Mouse (Mus musculus) liver, embryonic 16.5 days (tissue): ENCODE measurements around the gene Utp11. TPM values are rescaled to one million over a fixed set of nuclear protein-coding genes. Genes with fewer than 3 reads are reported as not detected.
A peak's percentile ranks its signal among the peaks of the same experiment; 100 is the strongest.

Source experiments
- ATAC-seq: fragments of 200-750 bp; cut with Nextera tagmentation; 2 replicates; pipeline ENCODE4 v1.8.0; 2017; ENCODE audit warnings: low read depth, mild to moderate bottlenecking, moderate number of reproducible peaks, moderate library complexity
- H3K27ac ChIP-seq: fragments of 300-500 bp; sonication (generic); 2 replicates; pipeline ENCODE4 v1.5.1; 2014; ENCODE audit warnings: mild to moderate bottlenecking, low read length
- H3K27me3 ChIP-seq: fragments of 300-500 bp; sonication (generic); 2 replicates; pipeline ENCODE4 v1.6.1; 2014; ENCODE audit warnings: low read depth, low read length, mixed read lengths; ENCODE audit not compliant: control insufficient read depth, insufficient read depth
- H3K36me3 ChIP-seq: fragments of 300-500 bp; sonication (generic); 2 replicates; pipeline ENCODE4 v1.6.1; 2014; ENCODE audit warnings: mild to moderate bottlenecking; ENCODE audit not compliant: control insufficient read depth, insufficient read depth
- H3K4me1 ChIP-seq: fragments of 300-500 bp; sonication (generic); 2 replicates; pipeline ENCODE4 v1.6.1; 2014; ENCODE audit warnings: low read depth, low read length, mixed read lengths; ENCODE audit not compliant: control insufficient read depth
- H3K4me2 ChIP-seq: fragments of 300-500 bp; sonication (generic); 2 replicates; pipeline ENCODE4 v1.6.1; 2014; ENCODE audit warnings: low read depth, low read length, mixed read lengths
- H3K4me3 ChIP-seq: fragments of 300-500 bp; sonication (generic); 2 replicates; pipeline ENCODE4 v1.5.1; 2014; ENCODE audit warnings: low read depth, mild to moderate bottlenecking, low read length
- H3K9ac ChIP-seq: fragments of 300-500 bp; sonication (generic); 2 replicates; pipeline ENCODE4 v1.6.1; 2014; ENCODE audit warnings: low read depth, low read length
- H3K9me3 ChIP-seq: fragments of 300-500 bp; sonication (generic); replicated peaks from 2 replicates; pipeline ENCODE4 v1.6.1; 2016; ENCODE audit warnings: low read length; ENCODE audit not compliant: control insufficient read depth
- WGBS: fragments of 180-500 bp; shearing (Covaris S2); extraction: QIAGEN DNeasy Blood & Tissue Kit; methylation state at CpG from one replicate; pipeline ENCODE4 v1.1.7; 2014; ENCODE audit not compliant: insufficient replicate concordance; 5-methylcytosine and 5-hydroxymethylcytosine counted together
- microRNA counts: library from miRNA; unstranded; fragments of <30 nt; microRNA quantifications from one replicate; lab custom pipeline; 2016
- microRNA-seq: library from miRNA; unstranded; fragments of <30 nt; microRNA quantifications from one replicate; pipeline ENCODE4, GENCODE M21; 2016
- polyA plus RNA-seq: library from polyadenylated mRNA; unstranded; fragments of >200 nt; fragmentation: Nextera tagmentation; extraction: Ambion mirVana; gene quantifications from 2 replicates; pipeline ENCODE4 v1.2.1, GENCODE M21; 2015

Gene Utp11
- polyA plus RNA-seq, 1 experiment from 2014 or later, result 19.9 TPM

DNA sequence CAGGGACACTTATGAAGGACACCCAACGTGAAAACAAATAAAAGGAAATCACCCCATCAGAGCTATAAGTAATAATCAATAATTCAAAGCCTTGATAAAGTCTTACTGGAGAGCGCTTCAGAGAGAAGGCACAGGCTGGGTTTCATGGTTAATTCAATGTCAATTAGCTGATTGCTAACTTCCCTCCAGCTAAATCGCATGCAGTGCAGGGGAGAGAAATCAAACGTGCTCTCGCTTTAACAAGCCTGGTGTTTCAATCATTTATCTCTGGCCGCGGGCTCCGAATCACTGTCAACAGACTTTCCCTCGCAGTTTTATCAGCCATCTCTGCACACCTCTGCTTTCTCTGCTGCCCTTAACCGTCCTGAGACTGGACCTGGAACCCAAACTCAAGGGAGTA lies 60.5 kb downstream of the Utp11 start:
- ATAC-seq, result no peak
- no peak overlapping the region for H3K9ac ChIP-seq
- H3K27me3 ChIP-seq, result peaks cover 2% of the 10 kb centered on the region; the same call in 1 of the 2 replicates
- H3K4me2 ChIP-seq, result no peak overlapping the region
- H3K9me3 ChIP-seq, result no peaks in the 10 kb centered on the region
- H3K36me3 ChIP-seq, result no peaks in the 10 kb centered on the region
- H3K4me3 ChIP-seq, result no peak overlapping the region
- H3K4me1 ChIP-seq, result no peaks in the 10 kb centered on the region
- 62% methylated on average over 10 of the region's 10 CpGs for WGBS
- H3K27ac ChIP-seq, result no peak overlapping the region

DNA sequence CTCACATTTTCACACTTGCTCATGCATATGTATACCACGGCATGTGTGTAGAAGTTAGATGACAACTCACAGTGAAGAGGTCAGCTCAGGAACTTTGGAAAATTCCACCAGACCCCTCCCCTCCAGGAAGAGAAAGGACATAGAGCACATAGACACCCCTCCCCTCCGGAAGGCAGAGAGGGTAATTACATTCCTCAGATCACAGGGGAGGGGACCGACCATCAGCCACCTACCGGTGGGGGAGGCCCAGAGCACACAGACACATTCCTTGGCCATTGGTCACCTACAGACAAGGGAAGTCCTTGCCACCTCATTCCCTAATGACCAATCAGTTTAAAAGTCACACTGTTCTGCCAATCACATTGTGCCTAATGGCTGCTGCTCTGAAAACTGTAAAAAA lies 61.9 kb downstream of the Utp11 start:
- Histone ChIP-seq H3K9me3 (no peaks in the 10 kb centered on the region), H3K4me2 (no peak overlapping the region), H3K4me1 (no peaks in the 10 kb centered on the region), H3K4me3 (no peak overlapping the region), H3K36me3 (no peaks in the 10 kb centered on the region), H3K27me3 (peaks cover 2% of the 10 kb centered on the region; the same call in 1 of the 2 replicates), H3K27ac (no peak overlapping the region), H3K9ac (no peak overlapping the region)
- 32% methylated on average over 4 of the region's 4 CpGs for WGBS
- no peak for ATAC-seq

MicroRNAs encoded within 50 kb of the gene (microRNA counts, 519-probe panel; counts per million panel counts)
- microRNA mmu-miR-697 (lab: Ali Mortazavi, UCI), result 1,586 counts per million, percentile 15 among the panel's probes with 10 or more counts

Small RNAs within 50 kb of the gene (microRNA-seq; reads per million reads assigned to microRNA genes)
- gene Gm24721, result not detected
- not detected for gene Mir697

Other genes starting within 250 kb of the Utp11 start
- not detected in 2 replicates for gene 3100002H09Rik, start 82.8 kb downstream of the Utp11 start, polyA plus RNA-seq
- gene Pou3f1, start 36.8 kb downstream of the Utp11 start, polyA plus RNA-seq, result not detected in 2 replicates
- gene Fhl3, start 7.1 kb upstream of the Utp11 start, polyA plus RNA-seq, result 2.5 TPM in 2 replicates
- 49.4 and 54.4 TPM in 2 replicates for gene Sf3a3, start 21.2 kb upstream of the Utp11 start, polyA plus RNA-seq
- 32.7 and 39.1 TPM in 2 replicates for gene Inpp5b, start 48.2 kb upstream of the Utp11 start, polyA plus RNA-seq
- gene Mtf1, start 108.5 kb upstream of the Utp11 start, polyA plus RNA-seq, result 8.5 and 10.1 TPM in 2 replicates
- gene Yrdc, start 157.1 kb upstream of the Utp11 start, polyA plus RNA-seq, result 10.6 and 12.5 TPM in 2 replicates
- 8.3 and 11.1 TPM in 2 replicates for gene 1110065P20Rik, start 157.6 kb upstream of the Utp11 start, polyA plus RNA-seq
- 0.02 TPM in 1 of 2 replicates, not detected in the other for gene Maneal, start 168.6 kb upstream of the Utp11 start, polyA plus RNA-seq
- gene Epha10, start 187.3 kb upstream of the Utp11 start, polyA plus RNA-seq, result 0.02 TPM in 1 of 2 replicates, not detected in the other
- 4.3 TPM in 2 replicates for gene 9930104L06Rik, start 243.4 kb upstream of the Utp11 start, polyA plus RNA-seq
- gene Cdca8, start 245.7 kb upstream of the Utp11 start, polyA plus RNA-seq, result 112 and 118 TPM in 2 replicates